ENCODE assay signal across 33 mouse cellular contexts in genomic region chr1:162608127-162608526, GRCm38 (mm10). TPM values are rescaled to one million over a fixed set of nuclear protein-coding genes. Genes with fewer than 3 reads are reported as not detected.
DNase-seq lines count a peak whose midpoint lies in the region; ATAC-seq lines count a peak whose summit lies in the region.
"Had no signal": no experiment of that assay in that cellular context is flagged by ENCODE, and none has a peak within 500 bp of the region (broad histone marks: within the 10 kb centered on the region; RNA-seq: fewer than 3 reads in every experiment).

No protein-coding gene starts in this region.

- H3K9ac ChIP-seq in forebrain, embryonic 14.5 days (ENCODE audit: low read length) = no peak overlapping the region
- H3K9ac ChIP-seq in forebrain, embryonic 11.5 days (ENCODE audit: low read length) = no peak overlapping the region
- H3K9ac ChIP-seq: embryonic facial prominence, embryonic 13.5 days; heart, embryonic 13.5 days; hindbrain, embryonic 12.5 days; hindbrain, embryonic 15.5 days; intestine, embryonic 15.5 days had no signal

- 0 out of 2 replicates have a peak, but pooled peaks cover 4% of the 10 kb centered on the region for H3K4me1 ChIP-seq in forebrain, embryonic 14.5 days (ENCODE audit: control insufficient read depth, insufficient read depth, low read length)
- H3K4me1 ChIP-seq in forebrain, embryonic 11.5 days (replicated peaks; ENCODE audit: control insufficient read depth, insufficient read depth, low read length) = no peaks in the 10 kb centered on the region
- H3K4me1 ChIP-seq: heart, embryonic 13.5 days; hindbrain, embryonic 12.5 days; hindbrain, embryonic 15.5 days; intestine, embryonic 15.5 days had no signal

- no peaks in the 10 kb centered on the region for H3K9me3 ChIP-seq in forebrain, embryonic 14.5 days (replicated peaks; ENCODE audit: control insufficient read depth, low read length)
- H3K9me3 ChIP-seq in forebrain, embryonic 11.5 days (ENCODE audit: control insufficient read depth, low read length) = no peaks in the 10 kb centered on the region
- H3K9me3 ChIP-seq: embryonic facial prominence, embryonic 10.5 days; embryonic facial prominence, embryonic 13.5 days; G1E; heart, embryonic 10.5 days; heart, embryonic 13.5 days; hindbrain, embryonic 12.5 days; hindbrain, embryonic 15.5 days; intestine, embryonic 15.5 days had no signal

- no peak overlapping the region for H3K27ac ChIP-seq in forebrain, embryonic 14.5 days (ENCODE audit: low read depth, low read length)
- H3K27ac ChIP-seq in forebrain, embryonic 11.5 days (ENCODE audit: low read depth, low read length) = no peak overlapping the region
- H3K27ac ChIP-seq: embryonic facial prominence, embryonic 10.5 days; embryonic facial prominence, embryonic 13.5 days; heart, adult 2 months; heart, embryonic 10.5 days; heart, embryonic 13.5 days; hindbrain, embryonic 12.5 days; hindbrain, embryonic 15.5 days; intestine, embryonic 15.5 days had no signal

- no peaks in the 10 kb centered on the region for H3K27me3 ChIP-seq in forebrain, embryonic 14.5 days (replicated peaks; ENCODE audit: control insufficient read depth, insufficient read depth, low read length)
- no peaks in the 10 kb centered on the region for H3K27me3 ChIP-seq in forebrain, embryonic 11.5 days (ENCODE audit: control insufficient read depth, insufficient read depth, low read length)
- H3K27me3 ChIP-seq: CH12.LX; embryonic facial prominence, embryonic 13.5 days; heart, embryonic 13.5 days; hindbrain, embryonic 12.5 days; hindbrain, embryonic 15.5 days; intestine, embryonic 15.5 days had no signal

- no peaks in the 10 kb centered on the region for H3K36me3 ChIP-seq in forebrain, embryonic 14.5 days (ENCODE audit: control insufficient read depth, insufficient read depth, low read length)
- H3K36me3 ChIP-seq in forebrain, embryonic 11.5 days (ENCODE audit: control insufficient read depth, insufficient read depth, low read length) = no peaks in the 10 kb centered on the region
- H3K36me3 ChIP-seq: embryonic facial prominence, embryonic 13.5 days; hindbrain, embryonic 12.5 days; hindbrain, embryonic 15.5 days; intestine, embryonic 15.5 days had no signal

- H3K4me2 ChIP-seq in forebrain, embryonic 14.5 days (ENCODE audit: low read length) = no peak overlapping the region
- H3K4me2 ChIP-seq in forebrain, embryonic 11.5 days (ENCODE audit: low read depth, low read length, severe bottlenecking) = no peak overlapping the region
- H3K4me2 ChIP-seq: embryonic facial prominence, embryonic 13.5 days; heart, embryonic 13.5 days; hindbrain, embryonic 12.5 days; hindbrain, embryonic 15.5 days; intestine, embryonic 15.5 days had no signal

- no peak overlapping the region for H3K4me3 ChIP-seq in forebrain, embryonic 14.5 days (ENCODE audit: low read depth, low read length)
- no peak overlapping the region for H3K4me3 ChIP-seq in forebrain, embryonic 11.5 days (ENCODE audit: low read depth, low read length)
- H3K4me3 ChIP-seq: embryonic facial prominence, embryonic 10.5 days; embryonic facial prominence, embryonic 13.5 days; erythroblast, embryonic 14.5 days; heart, adult 2 months; heart, embryonic 10.5 days; heart, embryonic 13.5 days; hindbrain, embryonic 12.5 days; hindbrain, embryonic 15.5 days; intestine, embryonic 15.5 days had no signal

- no peak for DNase-seq in forebrain, embryonic 14.5 days (ENCODE audit: low spot score)
- no peak for DNase-seq in forebrain, embryonic 11.5 days (ENCODE audit: low spot score)
- peak; percentile 50 for DNase-seq in heart, adult 11 months
- DNase-seq in heart, postnatal 25 days (ENCODE audit: low spot score) = no peak
- DNase-seq in retina, postnatal 1 day = peak; percentile 23
- no peak for DNase-seq in retina, embryonic 14.5 days (ENCODE audit: low spot score)
- DNase-seq: adrenal gland, adult 2 months; adrenal gland, postnatal 14 days; cerebellum, adult 11-12 months; cerebellum, adult 8-10 months; cerebellum, postnatal 10 days; cerebellum, postnatal 36 days; embryo, embryonic 11 days; gastrocnemius, postnatal 25 days; heart, adult 2 months; heart, postnatal 14 days; kidney, adult 11 months had no signal

- intact Hi-C loops in heart, postnatal 25 days (cut with DNase I) = no loop called here

- 0 out of 2 replicates have a peak, but pooled peaks have one; percentile 16 for ATAC-seq in forebrain, embryonic 14.5 days
- no peak for ATAC-seq in forebrain, embryonic 11.5 days (replicated peaks; ENCODE audit: low FRiP score)
- ATAC-seq: intestine, embryonic 15.5 days had no signal

- 13% methylated on average over 1 of the region's 1 CpGs for WGBS in forebrain, embryonic 14.5 days
- 12% methylated on average over 1 of the region's 1 CpGs for WGBS in forebrain, embryonic 11.5 days

RNA-seq across cellular contexts. Expression of gene Myoc, which starts 30.8 kb away (rescaled TPM):
- not detected in 2 replicates for polyA plus RNA-seq in forebrain, embryonic 14.5 days (2014; fragmentation: Nextera tagmentation; extraction: Ambion mirVana)
- polyA plus RNA-seq in forebrain, embryonic 11.5 days (2014; fragmentation: Nextera tagmentation; extraction: Ambion mirVana) = not detected in 2 replicates
- total RNA-seq in heart, postnatal 25 days (2021) = 1 to 10 TPM; 2.3 TPM
- total RNA-seq: CH12.LX; hematopoietic stem cell, adult 5-6 weeks had no signal
- polyA plus RNA-seq: embryonic facial prominence, embryonic 10.5 days; embryonic facial prominence, embryonic 13.5 days; erythroblast, embryonic 14.5 days; G1E; heart, embryonic 10.5 days; heart, embryonic 13.5 days; hindbrain, embryonic 12.5 days had no signal

RNA-seq across cellular contexts. Expression of gene Vamp4, which starts 37.8 kb away (rescaled TPM):
- polyA plus RNA-seq in forebrain, embryonic 14.5 days (2014; fragmentation: Nextera tagmentation; extraction: Ambion mirVana) = 52.3 and 64.6 TPM in 2 replicates
- 51.2 and 64.3 TPM in 2 replicates for polyA plus RNA-seq in forebrain, embryonic 11.5 days (2014; fragmentation: Nextera tagmentation; extraction: Ambion mirVana)
- total RNA-seq in heart, postnatal 25 days (2021) = 10 to 100 TPM; 19.9 to 24.0 TPM

RNA-seq across cellular contexts. Expression of gene Myocos, which starts 49.9 kb away (rescaled TPM):
- not detected in 2 replicates for polyA plus RNA-seq in forebrain, embryonic 14.5 days (2014; fragmentation: Nextera tagmentation; extraction: Ambion mirVana)
- polyA plus RNA-seq in forebrain, embryonic 11.5 days (2014; fragmentation: Nextera tagmentation; extraction: Ambion mirVana) = not detected in 2 replicates
- total RNA-seq in heart, postnatal 25 days (2021) = not detected
- total RNA-seq: adrenal gland, adult 2 months; adrenal gland, postnatal 14 days; adrenal gland, postnatal 4 days; CH12.LX; G1E; gastrocnemius, adult 8-10 months; gastrocnemius, postnatal 25 days; heart, adult 2 months; heart, postnatal 14 days; hematopoietic stem cell, adult 5-6 weeks had no signal
- polyA plus RNA-seq: adrenal gland, adult 2 months; cortical plate, adult 2 months; embryonic facial prominence, embryonic 10.5 days; embryonic facial prominence, embryonic 13.5 days; erythroblast, embryonic 14.5 days; G1E; gonadal fat pad, adult 2 months; heart, adult 2 months; heart, embryonic 10.5 days; heart, embryonic 13.5 days; heart, embryonic 16.5 days; hindbrain, embryonic 12.5 days; hindbrain, embryonic 15.5 days; intestine, embryonic 15.5 days had no signal

RNA-seq across cellular contexts. Expression of gene Mettl13, which starts 59.8 kb away (rescaled TPM):
- polyA plus RNA-seq in forebrain, embryonic 14.5 days (2014; fragmentation: Nextera tagmentation; extraction: Ambion mirVana) = 10.2 and 11.6 TPM in 2 replicates
- polyA plus RNA-seq in forebrain, embryonic 11.5 days (2014; fragmentation: Nextera tagmentation; extraction: Ambion mirVana) = 20.5 and 23.1 TPM in 2 replicates
- total RNA-seq in heart, postnatal 25 days (2021) = 1 to 10 TPM; 4.1 to 5.7 TPM

Comparison
In these comparisons a context has a peak if more than half of its experiments do, and no peak if none do; other contexts are left out.
1. DNase-seq: peak in heart, adult 11 months (single experiment) and retina, postnatal 1 day (single experiment); none in forebrain, embryonic 14.5 days (single experiment), forebrain, embryonic 11.5 days (single experiment), heart, postnatal 25 days (single experiment) and retina, embryonic 14.5 days (single experiment).